Mouse (Mus musculus) frontal cortex, postnatal 36 days (tissue): Measurements from ENCODE around the gene 9530068E07Rik.

ENCODE experiments used
- DNase-seq, 2 experiments: peaks; one replicate each; pipeline ENCODE4 v3.0.0; 2022; ENCODE audit warnings: low spot score in 2 of 2

9530068E07Rik gene

GRCm38 (mm10) chr11:52421053-52421778 is 25.0 kb downstream of the 9530068E07Rik start:
- DNase-seq: peak; percentile 76 to 81

DNA sequence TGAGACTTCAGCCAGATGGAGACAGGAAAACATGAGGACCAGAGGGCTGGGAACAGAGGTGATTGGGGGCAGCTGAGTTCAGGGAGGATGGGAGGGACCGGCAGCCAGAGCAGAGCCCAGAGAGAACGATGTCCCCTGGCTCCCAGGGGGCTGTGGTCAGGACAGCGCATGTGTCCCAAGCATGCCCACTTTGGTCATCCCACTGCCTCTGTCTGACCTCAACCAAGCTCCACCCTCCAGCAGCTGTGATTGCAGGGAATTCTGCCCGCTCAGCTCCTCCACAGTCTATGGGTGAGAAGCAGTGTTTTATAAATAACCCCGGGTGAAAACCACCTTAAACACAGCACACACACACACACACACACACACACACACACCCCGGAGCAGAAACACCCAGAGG is 33.2 kb downstream of the 9530068E07Rik start:
- no peak for DNase-seq

- no peak for DNase-seq
Observed at GRCm38 (mm10) chr11:52431594-52431993, 35.4 kb downstream of the 9530068E07Rik start.

GRCm38 (mm10) chr11:52432148-52432547 is 35.9 kb downstream of the 9530068E07Rik start:
- DNase-seq: no peak

- DNase-seq: peak; percentile 60 to 73
Observed at GRCm38 (mm10) chr11:52433076-52433796, 37.0 kb downstream of the 9530068E07Rik start.

- DNase-seq: no peak
Observed at GRCm38 (mm10) chr11:52433797-52434195, 37.6 kb downstream of the 9530068E07Rik start.

GRCm38 (mm10) chr11:52435466-52435865 is 39.2 kb downstream of the 9530068E07Rik start:
- DNase-seq: no peak

GRCm38 (mm10) chr11:52437123-52437522 is 40.9 kb downstream of the 9530068E07Rik start:
- peak; percentile 57 to 71 for DNase-seq

DNA sequence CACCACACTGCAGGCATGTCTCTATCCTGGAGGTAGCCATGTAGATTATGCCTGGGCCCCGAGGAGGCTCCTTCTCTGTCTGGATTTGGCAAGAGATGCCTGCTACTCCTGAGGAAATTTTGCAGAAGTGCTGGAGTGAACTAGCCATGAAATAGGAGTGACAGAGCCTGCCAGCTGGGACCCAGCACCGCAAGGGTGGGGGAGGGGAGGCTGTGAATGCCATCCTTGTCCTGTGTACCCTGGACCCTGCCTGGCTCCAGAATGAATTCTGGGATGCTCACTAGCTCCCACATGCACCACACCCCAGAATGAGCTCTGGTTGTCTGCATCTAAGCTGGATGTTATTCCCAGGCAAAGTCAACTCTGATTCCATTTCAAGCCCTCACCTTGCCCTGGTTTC is 44.9 kb downstream of the 9530068E07Rik start:
- no peak for DNase-seq

DNA sequence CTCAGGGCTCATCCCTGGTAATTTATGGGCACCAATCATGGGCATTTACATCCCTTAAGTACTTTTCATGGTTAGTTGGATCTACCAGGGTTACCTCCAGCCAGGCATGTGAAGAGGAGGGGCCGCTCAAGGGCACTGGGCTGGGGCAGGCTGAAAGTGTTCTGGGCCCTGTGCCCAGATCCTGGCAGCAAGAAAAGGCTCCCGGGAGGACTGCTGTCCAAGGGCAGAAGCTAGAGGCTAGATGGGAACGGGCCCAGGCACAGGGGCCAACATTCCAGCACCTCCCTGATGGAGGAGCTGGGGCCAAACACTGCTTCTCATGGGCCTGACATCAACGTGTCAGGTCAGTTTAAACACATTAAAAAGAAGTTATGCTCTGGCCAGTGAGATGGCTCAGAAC is 51.0 kb downstream of the 9530068E07Rik start:
- DNase-seq: no peak

GRCm38 (mm10) chr11:52449004-52449403 is 52.8 kb downstream of the 9530068E07Rik start:
- DNase-seq: no peak

GRCm38 (mm10) chr11:52458281-52458680 is 62.1 kb downstream of the 9530068E07Rik start:
- DNase-seq: no peak
